Comparison of ENCODE assay signal across 9 mouse cellular contexts in genomic region chr11:66985136-66985702, GRCm38 (mm10). TPM values are rescaled to one million over a fixed set of nuclear protein-coding genes. Genes with fewer than 3 reads are reported as not detected.
DNase-seq lines count a peak whose midpoint lies in the region; ATAC-seq and TF ChIP-seq lines count a peak whose summit lies in the region.
"Had no signal": no experiment of that assay in that cellular context is flagged by ENCODE, and none has a peak within 500 bp of the region (broad histone marks: within the 10 kb centered on the region; RNA-seq: fewer than 3 reads in every experiment).

No protein-coding gene starts in this region.

- WGBS in heart, adult 2 months = 15% methylated on average over 11 of the region's 11 CpGs
- WGBS in embryonic facial prominence, embryonic 13.5 days = 34% methylated on average over 11 of the region's 11 CpGs
- 21% methylated on average over 11 of the region's 11 CpGs for WGBS in liver, embryonic 14.5 days (ENCODE audit: insufficient replicate concordance)

- no peaks in the 10 kb centered on the region for H3K27me3 ChIP-seq in heart, adult 2 months (ENCODE audit: control insufficient read depth, insufficient read depth, low read length)
- no peaks in the 10 kb centered on the region for H3K27me3 ChIP-seq in embryonic facial prominence, embryonic 13.5 days
- H3K27me3 ChIP-seq in liver, embryonic 14.5 days (ENCODE audit: control insufficient read depth, insufficient read depth, low read length) = no peaks in the 10 kb centered on the region; the same call in 1 of the 2 replicates

- intact Hi-C loops in heart, adult 2 months (cut with DNase I) = loop anchor here (1.0 to 2.0 kb wide), 3 partner anchors 36 to 80 kb away; no protein-coding TSS in a partner anchor

- no peak for TF ChIP-seq POLR2A in heart, adult 2 months (IDR thresholded peaks at IDR 0.05; ENCODE audit: insufficient read depth, low read depth, low read length)

- peak overlapping the region; percentile 59 for H3K9ac ChIP-seq in heart, adult 2 months (ENCODE audit: low read depth, low read length)
- peak overlapping the region; percentile 59 for H3K9ac ChIP-seq in embryonic facial prominence, embryonic 13.5 days
- peak overlapping the region; percentile 43 for H3K9ac ChIP-seq in liver, embryonic 14.5 days (replicated peaks)

- no peaks in the 10 kb centered on the region for H3K79me2 ChIP-seq in heart, adult 2 months (replicated peaks; ENCODE audit: control insufficient read depth, insufficient read depth, low read length)

- H3K4me1 ChIP-seq in heart, adult 2 months (ENCODE audit: control insufficient read depth, insufficient read depth, low read length) = peaks cover 3% of the 10 kb centered on the region
- peaks cover 30% of the 10 kb centered on the region for H3K4me1 ChIP-seq in embryonic facial prominence, embryonic 13.5 days
- peaks cover 0 to 2% of the 10 kb centered on the region in 2 experiments; a peak in 2 of 4 replicates for H3K4me1 ChIP-seq in liver, embryonic 14.5 days (replicated peaks; ENCODE audit: control insufficient read depth in 2 of 2, insufficient read depth in 2 of 2, low read length in 1 of 2)

- no peak for TF ChIP-seq CTCF in heart, adult 2 months (IDR thresholded peaks at IDR 0.05)
- TF ChIP-seq CTCF in liver, embryonic 14.5 days (IDR thresholded peaks at IDR 0.05; ENCODE audit: low read depth) = no peak

- H3K27ac ChIP-seq in heart, adult 2 months = peak overlapping the region; percentile 78
- H3K27ac ChIP-seq in embryonic facial prominence, embryonic 13.5 days = peak overlapping the region; percentile 87
- no peak overlapping the region for H3K27ac ChIP-seq in liver, embryonic 14.5 days

- TF ChIP-seq EP300 in heart, adult 2 months (IDR thresholded peaks at IDR 0.05; ENCODE audit: insufficient read depth, low read depth, low read length) = no peak
- TF ChIP-seq EP300 in liver, embryonic 14.5 days (IDR thresholded peaks at IDR 0.05; ENCODE audit: low read depth) = no peak

- H3K4me3 ChIP-seq in heart, adult 2 months = peak overlapping the region; percentile 56
- H3K4me3 ChIP-seq in embryonic facial prominence, embryonic 13.5 days = peak overlapping the region; percentile 43
- peak overlapping the region; percentile 56 to 58 for H3K4me3 ChIP-seq in liver, embryonic 14.5 days (ENCODE audit: insufficient read depth in 1 of 2, low read depth in 2 of 2, low read length in 2 of 2)

- peak overlapping the region; percentile 65 for H3K4me2 ChIP-seq in embryonic facial prominence, embryonic 13.5 days
- peak overlapping the region; percentile 65 for H3K4me2 ChIP-seq in liver, embryonic 14.5 days (ENCODE audit: low read depth)

- no peak for ATAC-seq in embryonic facial prominence, embryonic 13.5 days (ENCODE audit: insufficient number of reproducible peaks, insufficient read depth, low FRiP score, low TSS enrichment, low read depth)
- peak; percentile 39 for ATAC-seq in inflammation-experienced regulatory T-cells, adult 6 months
- no peak for ATAC-seq in liver, embryonic 14.5 days (ENCODE audit: insufficient read depth)

- no peaks in the 10 kb centered on the region for H3K9me3 ChIP-seq in embryonic facial prominence, embryonic 13.5 days
- H3K9me3 ChIP-seq in liver, embryonic 14.5 days (ENCODE audit: control insufficient read depth, low read length) = no peaks in the 10 kb centered on the region

- no peaks in the 10 kb centered on the region for H3K36me3 ChIP-seq in heart, adult 2 months (ENCODE audit: control insufficient read depth, insufficient read depth, low read length)
- H3K36me3 ChIP-seq in embryonic facial prominence, embryonic 13.5 days = no peaks in the 10 kb centered on the region
- no peaks in the 10 kb centered on the region for H3K36me3 ChIP-seq in liver, embryonic 14.5 days (replicated peaks; ENCODE audit: control insufficient read depth, insufficient read depth, low read depth)

- no peak for DNase-seq in heart, adult 2 months
- DNase-seq in heart, adult 8-10 months (ENCODE audit: low spot score) = no peak
- no peak for DNase-seq in liver, embryonic 14.5 days (ENCODE audit: low read depth in 3 of 3, low spot score in 3 of 3)
- no peak for DNase-seq in urinary bladder, postnatal 14 days (ENCODE audit: low spot score)
- DNase-seq in right cerebral cortex, postnatal 4 days = no peak
- no peak for DNase-seq in cerebellum, adult 18-20 months

RNA-seq across cellular contexts. Expression of gene Tmem238l, which starts 28.8 kb away (rescaled TPM):
- not detected for total RNA-seq in heart, adult 2 months (2021)
- polyA plus RNA-seq in heart, adult 2 months (2012; rRNA removed) = not detected in 2 replicates
- not detected for total RNA-seq in heart, adult 8-10 months (2022)
- not detected in 2 replicates for polyA plus RNA-seq in embryonic facial prominence, embryonic 13.5 days (2015; fragmentation: Nextera tagmentation; extraction: Ambion mirVana)
- not detected for polyA plus RNA-seq in inflammation-experienced regulatory T-cells, adult 6 months (2017; shearing (Covaris generic))
- polyA plus RNA-seq in liver, embryonic 14.5 days (2012; rRNA removed) = not detected in 2 replicates
- not detected in 2 replicates for polyA plus RNA-seq in liver, embryonic 14.5 days (2014; fragmentation: Nextera tagmentation; extraction: Ambion mirVana)
- total RNA-seq: ES-E14 had no signal

RNA-seq across cellular contexts. Expression of gene Tmem220, which starts 39.7 kb away (rescaled TPM):
- total RNA-seq in heart, adult 2 months (2021) = 1 to 10 TPM; 1.9 to 2.0 TPM
- polyA plus RNA-seq in heart, adult 2 months (2012; rRNA removed) = 2.1 and 3.8 TPM in 2 replicates
- 1 to 10 TPM; 1.6 to 2.6 (median 2.0) TPM for total RNA-seq in heart, adult 8-10 months (2022)
- 1.3 and 1.4 TPM in 2 replicates for polyA plus RNA-seq in embryonic facial prominence, embryonic 13.5 days (2015; fragmentation: Nextera tagmentation; extraction: Ambion mirVana)
- 1 to 10 TPM; 1.9 to 3.0 (median 2.6) TPM for polyA plus RNA-seq in inflammation-experienced regulatory T-cells, adult 6 months (2017; shearing (Covaris generic))
- 1.2 and 1.6 TPM in 2 replicates for polyA plus RNA-seq in liver, embryonic 14.5 days (2012; rRNA removed)
- 0.88 and 1.5 TPM in 2 replicates for polyA plus RNA-seq in liver, embryonic 14.5 days (2014; fragmentation: Nextera tagmentation; extraction: Ambion mirVana)
